Mouse (Mus musculus) cerebellum, adult 2 months (tissue): Measurements from ENCODE around the gene AC131692.1.

Source experiments
- CTCF ChIP-seq: fragments of 200-500 bp; IDR thresholded peaks from 2 replicates; pipeline ENCODE4 v1.5.1; 2011; ENCODE audit warnings: low read depth, mild to moderate bottlenecking, control low read depth, low read length, moderate library complexity, borderline replicate concordance; ENCODE audit not compliant: insufficient read depth
- POLR2A ChIP-seq: fragments of 200-500 bp; IDR thresholded peaks from 2 replicates; pipeline ENCODE4 v1.6.1; 2011; ENCODE audit warnings: low read length, control low read depth, borderline replicate concordance; ENCODE audit not compliant: insufficient read depth

- no peak for TF ChIP-seq POLR2A
- no peak for TF ChIP-seq CTCF
Observed at GRCm38 (mm10) chr19:6104476-6104875, 10.3 kb downstream of the AC131692.1 start.
